Mouse (Mus musculus): ENCODE measurements around the gene Gm26602. TPM values are rescaled to one million over a fixed set of nuclear protein-coding genes. Genes with fewer than 3 reads are reported as not detected.
A peak's percentile ranks its signal among the peaks of the same experiment; 100 is the strongest.

Gm26602 gene
- polyA plus RNA-seq, 1 experiment from 2014 or later = 5.3 TPM

DNA sequence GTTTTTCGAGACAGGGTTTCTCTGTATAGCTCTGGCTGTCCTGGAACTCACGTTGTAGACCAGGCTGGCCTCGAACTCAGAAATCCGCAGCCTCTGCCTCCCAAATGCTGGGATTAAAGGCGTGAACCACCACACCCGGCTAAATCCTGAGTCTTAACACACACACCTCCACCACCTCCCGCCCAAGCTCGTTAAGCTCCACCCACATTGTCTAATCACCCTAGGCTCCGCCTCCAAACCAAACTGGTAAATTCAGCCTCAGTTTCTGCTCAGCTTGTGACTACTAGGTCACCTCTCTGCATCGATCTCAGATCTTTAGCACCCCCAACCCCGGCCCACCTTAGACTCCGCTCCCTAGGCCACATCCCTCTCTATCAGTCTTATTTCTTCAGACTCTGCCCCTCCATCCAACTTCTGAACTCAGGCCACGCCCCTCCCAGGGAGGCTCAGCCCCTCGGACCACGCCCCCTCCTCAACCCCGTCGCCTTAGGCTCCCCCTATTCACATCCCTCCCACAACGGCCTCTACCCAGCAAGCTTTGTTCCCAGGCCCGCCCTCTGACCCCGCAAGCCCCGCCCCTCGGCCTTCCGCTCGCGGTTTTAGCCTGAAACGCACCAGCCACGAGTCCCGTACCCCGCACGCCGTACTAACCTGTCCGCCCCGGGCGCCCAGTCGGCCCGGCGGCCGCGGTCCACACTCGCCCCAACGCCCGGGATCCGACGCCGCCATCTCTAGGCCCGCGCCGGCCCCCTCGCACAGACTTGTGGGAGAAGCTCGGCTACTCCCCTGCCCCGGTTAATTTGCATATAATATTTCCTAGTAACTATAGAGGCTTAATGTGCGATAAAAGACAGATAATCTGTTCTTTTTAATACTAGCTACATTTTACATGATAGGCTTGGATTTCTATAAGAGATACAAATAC is 2.2 kb upstream of the Gm26602 start, which contains the start of gene Med16:
Gene Med16 (minus strand): TSS at position 757 of the 925 bp plus-strand sequence.
- WGBS = 1% methylated on average over 52 of the region's 52 CpGs
- peak; percentile 96 for ATAC-seq (ENCODE audit: insufficient number of reproducible peaks, insufficient read depth, low FRiP score, low read depth)
- peak within 1 kb of the TSS; percentile 45 for H3K9ac ChIP-seq (replicated peaks; ENCODE audit: low read depth, low read length)
- peak within 1 kb of the TSS; percentile 28 for H3K4me2 ChIP-seq (replicated peaks; ENCODE audit: low read depth, low read length)
- no peaks in the 10 kb centered on the region for H3K27me3 ChIP-seq (ENCODE audit: control insufficient read depth, insufficient read depth, low read length)
- peaks cover 4% of the 10 kb centered on the region; the same call in 1 of the 2 replicates for H3K4me1 ChIP-seq (ENCODE audit: control insufficient read depth, insufficient read depth, low read length)
- no peaks in the 10 kb centered on the region for H3K9me3 ChIP-seq (ENCODE audit: control insufficient read depth, low read depth, low read length)
- H3K4me3 ChIP-seq (ENCODE audit: low read depth, low read length) = peak within 1 kb of the TSS; percentile 37
- peak within 1 kb of the TSS; percentile 78 for H3K27ac ChIP-seq (ENCODE audit: low read length)
- peaks cover 42% of the 10 kb centered on the region for H3K36me3 ChIP-seq (ENCODE audit: control insufficient read depth, insufficient read depth, low read length)

DNA sequence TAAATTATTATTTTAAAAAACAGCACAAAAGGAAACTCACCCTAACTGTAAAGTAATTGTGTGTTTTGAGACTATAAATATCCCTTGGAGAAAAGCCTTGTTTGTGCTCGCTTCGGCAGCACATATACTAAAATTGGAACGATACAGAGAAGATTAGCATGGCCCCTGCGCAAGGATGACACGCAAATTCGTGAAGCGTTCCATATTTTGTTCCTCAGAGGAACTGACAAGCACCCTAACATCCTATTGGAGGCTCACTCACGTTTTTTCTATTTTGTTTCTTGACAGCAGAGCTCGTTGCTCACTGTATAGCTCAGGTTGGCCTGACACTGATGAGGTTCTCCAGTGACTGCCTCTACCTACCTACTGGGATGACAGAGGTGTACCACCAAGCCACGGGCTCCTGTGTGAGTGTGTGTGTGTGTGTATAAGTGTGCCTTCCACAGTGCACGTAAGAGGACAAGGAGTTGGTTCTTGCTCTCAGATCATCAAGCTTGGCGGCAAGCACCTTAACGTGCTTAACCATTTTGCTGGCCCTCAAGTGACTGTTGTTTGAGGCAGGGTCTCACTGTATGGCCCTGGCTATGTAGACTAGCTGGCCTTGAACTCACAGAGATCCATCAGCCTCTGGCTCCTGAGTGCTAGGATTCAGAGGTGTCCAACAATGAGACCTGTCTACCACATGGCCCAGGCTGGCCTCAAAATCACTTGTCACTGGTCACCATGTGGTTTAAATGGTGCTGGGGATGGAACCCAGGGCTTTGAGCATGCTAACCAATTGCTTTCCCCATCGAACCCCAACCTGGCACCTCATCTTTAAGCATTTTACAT is 1.3 kb upstream of the Gm26602 start:
- peak overlapping the region; percentile 78; the same call in 1 of the 2 replicates for H3K27ac ChIP-seq (ENCODE audit: low read length)
- H3K9ac ChIP-seq (replicated peaks; ENCODE audit: low read depth, low read length) = no peak overlapping the region; the same call in 1 of the 2 replicates
- WGBS = 24% methylated on average over 14 of the region's 14 CpGs
- peak overlapping the region; percentile 28 for H3K4me2 ChIP-seq (replicated peaks; ENCODE audit: low read depth, low read length)
- H3K4me1 ChIP-seq (ENCODE audit: control insufficient read depth, insufficient read depth, low read length) = peaks cover 5% of the 10 kb centered on the region; the same call in 1 of the 2 replicates
- ATAC-seq (ENCODE audit: insufficient number of reproducible peaks, insufficient read depth, low FRiP score, low read depth) = peak; percentile 33; the same call in 1 of the 2 replicates
- H3K36me3 ChIP-seq (ENCODE audit: control insufficient read depth, insufficient read depth, low read length) = peaks cover 37% of the 10 kb centered on the region
- peak overlapping the region; percentile 37; the same call in 1 of the 2 replicates for H3K4me3 ChIP-seq (ENCODE audit: low read depth, low read length)
- H3K27me3 ChIP-seq (ENCODE audit: control insufficient read depth, insufficient read depth, low read length) = no peaks in the 10 kb centered on the region
- H3K9me3 ChIP-seq (ENCODE audit: control insufficient read depth, low read depth, low read length) = no peaks in the 10 kb centered on the region

DNA sequence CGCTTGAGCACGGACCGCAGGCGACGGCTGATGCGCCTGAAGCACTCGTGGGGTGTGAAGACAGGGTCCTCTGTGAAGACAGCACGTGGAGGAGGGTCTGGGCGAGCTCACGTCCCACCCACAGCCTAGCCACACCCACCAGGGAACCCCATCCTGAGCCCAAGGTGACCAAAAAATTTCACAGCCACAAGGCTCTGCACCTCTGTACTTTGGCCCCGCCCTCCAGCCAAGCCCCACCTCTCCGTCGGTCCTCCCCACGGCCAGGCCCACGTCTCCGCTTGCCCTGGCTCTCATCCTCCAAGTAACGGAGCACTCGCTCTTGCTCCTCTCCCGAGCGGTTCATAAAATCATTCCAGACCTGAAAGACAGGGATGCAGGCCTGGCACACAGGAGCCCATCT is 1.8 kb downstream of the Gm26602 start:
- no peak overlapping the region for H3K9ac ChIP-seq (replicated peaks; ENCODE audit: low read depth, low read length)
- H3K9me3 ChIP-seq (ENCODE audit: control insufficient read depth, low read depth, low read length) = no peaks in the 10 kb centered on the region
- H3K36me3 ChIP-seq (ENCODE audit: control insufficient read depth, insufficient read depth, low read length) = peaks cover 17% of the 10 kb centered on the region
- H3K4me1 ChIP-seq (ENCODE audit: control insufficient read depth, insufficient read depth, low read length) = peaks cover 24% of the 10 kb centered on the region
- no peak for ATAC-seq (ENCODE audit: insufficient number of reproducible peaks, insufficient read depth, low FRiP score, low read depth)
- peaks cover 2% of the 10 kb centered on the region; the same call in 1 of the 2 replicates for H3K27me3 ChIP-seq (ENCODE audit: control insufficient read depth, insufficient read depth, low read length)
- H3K27ac ChIP-seq (ENCODE audit: low read length) = no peak overlapping the region
- no peak overlapping the region for H3K4me3 ChIP-seq (ENCODE audit: low read depth, low read length)
- no peak overlapping the region for H3K4me2 ChIP-seq (replicated peaks; ENCODE audit: low read depth, low read length)
- 71% methylated on average over 20 of the region's 20 CpGs for WGBS

DNA sequence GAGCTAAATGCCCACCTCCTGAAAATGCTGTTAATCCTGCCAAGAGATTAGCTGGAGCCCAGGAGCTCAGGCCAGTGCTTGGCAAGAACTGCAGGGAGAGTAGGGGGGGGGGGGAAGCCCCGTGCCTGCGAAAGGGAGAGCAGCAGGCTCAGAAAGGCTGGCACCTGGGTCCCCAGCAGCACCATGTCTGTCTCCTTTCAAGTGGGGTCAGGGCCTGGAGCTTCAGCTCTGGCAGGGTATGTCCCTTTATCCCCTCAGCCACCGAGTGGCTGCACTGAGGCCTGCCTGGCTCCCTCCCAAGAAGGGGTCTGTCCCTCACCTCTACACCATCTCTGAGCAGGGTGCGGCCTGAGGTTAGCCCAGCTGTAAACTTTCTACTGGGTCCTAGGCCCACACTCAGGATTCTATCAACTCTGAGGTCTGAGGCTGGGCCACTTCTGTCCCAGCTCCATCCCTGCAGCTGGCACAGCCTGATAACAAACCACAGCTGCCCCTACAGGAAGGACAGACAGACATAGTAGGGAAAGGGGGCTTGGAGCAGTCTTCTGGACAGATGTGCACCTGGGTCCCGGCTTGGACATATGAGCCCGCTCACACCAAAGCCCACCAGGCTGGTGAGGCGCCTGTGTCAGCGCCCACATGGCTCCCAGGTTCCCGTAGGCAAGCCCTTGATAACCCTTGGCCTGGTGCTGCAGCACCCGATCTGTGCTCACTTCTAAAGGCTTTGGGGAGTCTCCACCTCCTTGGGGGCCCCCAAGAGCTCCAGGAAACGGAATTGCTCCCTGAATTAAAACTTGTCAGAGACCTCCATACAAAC is 3.7 kb downstream of the Gm26602 start:
- Histone ChIP-seq H3K4me2 (replicated peaks; ENCODE audit: low read depth, low read length) (0 out of 2 replicates have a peak overlapping the region, but pooled peaks have one; percentile 5), H3K4me1 (ENCODE audit: control insufficient read depth, insufficient read depth, low read length) (peaks cover 32% of the 10 kb centered on the region), H3K4me3 (ENCODE audit: low read depth, low read length) (no peak overlapping the region), H3K9ac (replicated peaks; ENCODE audit: low read depth, low read length) (no peak overlapping the region), H3K27me3 (ENCODE audit: control insufficient read depth, insufficient read depth, low read length) (peaks cover 22% of the 10 kb centered on the region), H3K36me3 (ENCODE audit: control insufficient read depth, insufficient read depth, low read length) (peaks cover 17% of the 10 kb centered on the region), H3K9me3 (ENCODE audit: control insufficient read depth, low read depth, low read length) (no peaks in the 10 kb centered on the region), H3K27ac (ENCODE audit: low read length) (no peak overlapping the region)
- no peak for ATAC-seq (ENCODE audit: insufficient number of reproducible peaks, insufficient read depth, low FRiP score, low read depth)
- WGBS = 64% methylated on average over 11 of the region's 11 CpGs

DNA sequence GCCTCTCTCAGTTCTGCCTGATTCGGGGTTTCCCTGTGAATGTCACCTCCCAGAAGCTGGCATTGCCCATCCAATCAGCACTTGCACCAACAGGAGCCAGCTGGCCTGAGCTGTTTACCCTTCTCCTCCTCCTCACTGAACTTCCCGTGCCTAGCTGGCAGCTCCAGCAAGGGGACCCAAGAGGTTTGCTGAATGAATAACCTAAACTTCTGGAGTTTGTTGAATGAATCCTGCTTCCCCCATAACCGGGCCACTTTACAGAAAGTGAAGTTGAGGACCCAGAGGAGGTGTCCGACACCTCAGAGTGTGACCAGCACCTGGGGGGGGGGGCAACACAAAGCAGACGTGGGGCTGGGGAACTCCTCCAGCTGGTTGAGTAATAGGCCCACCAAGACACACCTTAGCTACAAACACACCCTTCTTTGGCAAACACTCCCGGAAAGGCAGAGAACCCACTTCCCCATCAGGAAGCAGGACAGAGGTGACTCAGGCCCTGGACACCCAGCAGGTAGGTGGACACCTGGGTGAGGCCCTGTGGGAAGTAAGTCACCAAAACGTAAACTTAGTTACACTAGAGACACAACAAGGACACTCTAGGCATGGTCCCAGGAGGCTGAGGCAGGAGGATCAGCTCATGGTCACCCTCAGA is 4.4 kb downstream of the Gm26602 start:
- Histone ChIP-seq H3K4me3 (ENCODE audit: low read depth, low read length) (no peak overlapping the region), H3K9ac (replicated peaks; ENCODE audit: low read depth, low read length) (peak overlapping the region; percentile 73; the same call in 1 of the 2 replicates), H3K4me1 (ENCODE audit: control insufficient read depth, insufficient read depth, low read length) (peaks cover 35% of the 10 kb centered on the region), H3K27me3 (ENCODE audit: control insufficient read depth, insufficient read depth, low read length) (peaks cover 27% of the 10 kb centered on the region), H3K36me3 (ENCODE audit: control insufficient read depth, insufficient read depth, low read length) (peaks cover 17% of the 10 kb centered on the region), H3K27ac (ENCODE audit: low read length) (peak overlapping the region; percentile 33; the same call in 1 of the 2 replicates), H3K4me2 (replicated peaks; ENCODE audit: low read depth, low read length) (peak overlapping the region; percentile 85), H3K9me3 (ENCODE audit: control insufficient read depth, low read depth, low read length) (no peaks in the 10 kb centered on the region)
- no peak for ATAC-seq (ENCODE audit: insufficient number of reproducible peaks, insufficient read depth, low FRiP score, low read depth)
- WGBS = 59% methylated on average over 7 of the region's 7 CpGs

DNA sequence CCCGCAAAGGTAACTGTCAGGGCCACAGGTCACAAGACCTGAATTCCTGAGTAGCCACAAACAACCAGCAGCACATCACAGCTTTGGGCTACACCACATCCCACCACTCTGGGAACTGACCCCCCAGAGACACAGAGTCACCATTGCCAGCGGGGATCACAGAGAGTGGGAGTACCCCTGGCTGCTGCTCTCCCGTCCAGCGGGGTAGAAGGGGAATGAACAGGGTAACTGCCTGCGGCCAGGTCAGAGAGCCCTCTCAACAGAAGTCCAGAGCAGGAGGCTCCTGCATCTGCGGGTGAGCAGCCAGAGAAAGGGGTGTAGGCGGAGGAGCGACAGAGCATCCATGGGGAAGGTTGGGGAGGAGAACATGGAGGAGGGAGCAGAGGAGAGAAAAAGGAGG is 5.4 kb downstream of the Gm26602 start:
- 5% methylated on average over 8 of the region's 8 CpGs for WGBS
- H3K9me3 ChIP-seq (ENCODE audit: control insufficient read depth, low read depth, low read length) = no peaks in the 10 kb centered on the region
- no peak for ATAC-seq (ENCODE audit: insufficient number of reproducible peaks, insufficient read depth, low FRiP score, low read depth)
- peak overlapping the region; percentile 85 for H3K4me2 ChIP-seq (replicated peaks; ENCODE audit: low read depth, low read length)
- H3K4me1 ChIP-seq (ENCODE audit: control insufficient read depth, insufficient read depth, low read length) = peaks cover 44% of the 10 kb centered on the region
- peak overlapping the region; percentile 73 for H3K9ac ChIP-seq (replicated peaks; ENCODE audit: low read depth, low read length)
- H3K4me3 ChIP-seq (ENCODE audit: low read depth, low read length) = peak overlapping the region; percentile 52
- peaks cover 37% of the 10 kb centered on the region for H3K27me3 ChIP-seq (ENCODE audit: control insufficient read depth, insufficient read depth, low read length)
- peaks cover 11% of the 10 kb centered on the region for H3K36me3 ChIP-seq (ENCODE audit: control insufficient read depth, insufficient read depth, low read length)
- peak overlapping the region; percentile 52; the same call in 1 of the 2 replicates for H3K27ac ChIP-seq (ENCODE audit: low read length)

DNA sequence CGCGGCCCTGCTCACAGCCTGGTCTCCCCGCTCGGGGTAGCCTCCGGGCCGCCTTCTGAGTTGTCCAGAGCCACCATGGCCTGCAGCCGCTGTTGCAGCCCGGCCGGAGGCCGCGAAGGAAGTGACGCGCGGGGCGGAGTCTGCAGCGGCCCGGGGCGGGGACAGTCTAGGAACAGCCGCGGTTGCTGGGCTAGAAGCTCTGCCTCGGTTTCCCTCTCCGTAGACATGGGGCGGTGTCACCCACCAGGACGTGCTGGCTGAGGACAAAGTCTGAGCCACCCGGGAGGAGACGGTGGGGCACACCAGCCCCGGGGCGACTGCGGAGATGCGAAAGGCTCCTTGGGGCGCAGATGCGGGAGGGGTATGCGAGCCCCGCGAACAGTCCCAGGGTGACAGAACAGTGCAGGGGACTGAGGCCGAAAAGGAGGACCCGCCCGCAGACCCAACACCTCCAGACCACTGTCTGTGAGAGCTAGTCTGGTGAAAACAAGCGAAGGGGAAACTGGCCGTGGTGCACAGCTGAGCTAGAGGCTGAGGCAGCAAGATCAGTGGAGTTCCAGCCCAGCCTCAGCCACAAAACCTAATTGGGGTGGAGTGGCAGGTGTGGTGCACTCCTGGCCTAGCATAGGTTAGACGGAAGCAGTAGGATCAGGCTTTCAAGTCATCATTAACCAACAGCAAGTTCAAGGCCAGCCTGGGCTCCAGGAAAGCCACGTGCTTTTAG is 6.3 kb downstream of the Gm26602 start, which contains the start of gene Kiss1r:
Gene Kiss1r (plus strand): TSS at position 164 of the 724 bp plus-strand sequence.
- 1% methylated on average over 42 of the region's 42 CpGs for WGBS
- peak within 1 kb of the TSS; percentile 52; the same call in 1 of the 2 replicates for H3K27ac ChIP-seq (ENCODE audit: low read length)
- H3K4me3 ChIP-seq (ENCODE audit: low read depth, low read length) = peak within 1 kb of the TSS; percentile 52
- no peaks in the 10 kb centered on the region for H3K9me3 ChIP-seq (ENCODE audit: control insufficient read depth, low read depth, low read length)
- ATAC-seq (ENCODE audit: insufficient number of reproducible peaks, insufficient read depth, low FRiP score, low read depth) = peak; percentile 85
- peak within 1 kb of the TSS; percentile 85 for H3K4me2 ChIP-seq (replicated peaks; ENCODE audit: low read depth, low read length)
- H3K27me3 ChIP-seq (ENCODE audit: control insufficient read depth, insufficient read depth, low read length) = peaks cover 43% of the 10 kb centered on the region
- H3K36me3 ChIP-seq (ENCODE audit: control insufficient read depth, insufficient read depth, low read length) = peaks cover 8% of the 10 kb centered on the region
- peak within 1 kb of the TSS; percentile 73 for H3K9ac ChIP-seq (replicated peaks; ENCODE audit: low read depth, low read length)
- peaks cover 45% of the 10 kb centered on the region for H3K4me1 ChIP-seq (ENCODE audit: control insufficient read depth, insufficient read depth, low read length)

Data from stomach, embryonic 14.5 days (tissue).